Mouse (Mus musculus) kidney, postnatal 0 days (tissue): ENCODE results near the gene Iqcf5. TPM values are rescaled to one million over a fixed set of nuclear protein-coding genes. Genes with fewer than 3 reads are reported as not detected.

Experiments used
- ATAC-seq: fragments of 200-750 bp; cut with Nextera tagmentation; replicated peaks from 2 replicates; pipeline ENCODE4 v1.8.0; 2017; ENCODE audit warnings: low read depth, moderate number of reproducible peaks, moderate TSS enrichment, moderate library complexity; ENCODE audit not compliant: low FRiP score
- DNase-seq: peaks from one replicate; pipeline ENCODE4 v3.0.0-alpha.2; 2016; ENCODE audit warnings: low spot score
- H3K27ac ChIP-seq: fragments of 300-500 bp; sonication (generic); 2 replicates; pipeline ENCODE4 v1.5.1; 2014; ENCODE audit warnings: mild to moderate bottlenecking
- H3K27me3 ChIP-seq: fragments of 300-500 bp; sonication (generic); 2 replicates; pipeline ENCODE4 v1.6.1; 2014; ENCODE audit warnings: low read length, mixed read lengths; ENCODE audit not compliant: insufficient read depth
- H3K36me3 ChIP-seq: fragments of 300-500 bp; sonication (generic); 2 replicates; pipeline ENCODE4 v1.6.1; 2014; ENCODE audit warnings: low read length, mixed read lengths; ENCODE audit not compliant: insufficient read depth
- H3K4me1 ChIP-seq: fragments of 300-500 bp; sonication (generic); replicated peaks from 2 replicates; pipeline ENCODE4 v1.6.1; 2014; ENCODE audit warnings: antibody characterized with exemption, low read length, mixed read lengths; ENCODE audit not compliant: insufficient read depth
- H3K4me2 ChIP-seq: fragments of 300-500 bp; sonication (generic); 2 replicates; pipeline ENCODE4 v1.6.1; 2014; ENCODE audit warnings: mild to moderate bottlenecking, low read length, moderate library complexity, mixed read lengths
- H3K4me3 ChIP-seq: fragments of 300-500 bp; sonication (generic); replicated peaks from 2 replicates; pipeline ENCODE4 v1.5.1; 2014; ENCODE audit warnings: low read depth, low read length
- H3K9ac ChIP-seq: fragments of 300-500 bp; sonication (generic); 2 replicates; pipeline ENCODE4 v1.6.1; 2014; ENCODE audit warnings: low read depth, low read length
- H3K9me3 ChIP-seq: fragments of 300-500 bp; sonication (generic); replicated peaks from 2 replicates; pipeline ENCODE4 v1.6.1; 2016; ENCODE audit warnings: low read length, inconsistent platforms, mixed read lengths
- CTCF ChIP-seq: IDR thresholded peaks from 2 replicates; pipeline ENCODE4 v1.5.1; 2016; ENCODE audit warnings: antibody characterized with exemption, low read depth, mild to moderate bottlenecking, moderate library complexity
- WGBS: fragments of 180-500 bp; shearing (Covaris S2); extraction: QIAGEN DNeasy Blood & Tissue Kit; methylation state at CpG from one replicate; pipeline ENCODE4 v1.1.7; 2014; 5-methylcytosine and 5-hydroxymethylcytosine counted together
- polyA plus RNA-seq: library from polyadenylated mRNA; unstranded; fragments of >200 nt; fragmentation: Nextera tagmentation; extraction: Ambion mirVana; gene quantifications from 2 replicates; pipeline ENCODE4 v1.2.1, GENCODE M21; 2015

Iqcf5 gene
- polyA plus RNA-seq, 1 experiment from 2014 or later = not detected

DNA sequence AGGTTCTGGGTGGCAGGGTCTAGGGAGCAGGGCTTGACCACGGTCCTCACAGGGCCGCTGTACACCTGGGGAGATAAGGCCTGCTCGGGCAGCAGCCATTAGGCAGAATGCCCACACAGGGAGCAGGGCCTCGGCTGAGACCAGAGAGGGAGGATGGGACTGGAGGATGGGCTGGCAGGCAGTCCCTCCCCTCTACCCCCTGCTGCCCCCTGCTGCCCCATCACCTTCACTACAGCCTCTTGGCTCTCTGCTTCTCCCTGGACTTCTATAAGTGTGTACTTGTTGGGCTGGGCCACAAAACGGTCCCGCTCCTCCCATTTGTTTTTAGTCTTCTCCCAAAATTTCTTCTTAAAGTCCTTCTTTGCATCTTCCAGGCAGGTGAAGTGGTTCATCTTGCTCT lies 39.9 kb upstream of the Iqcf5 start:
- Histone ChIP-seq H3K4me1 (peaks cover 12% of the 10 kb centered on the region), H3K9me3 (no peaks in the 10 kb centered on the region), H3K27ac (no peak overlapping the region), H3K36me3 (no peaks in the 10 kb centered on the region), H3K4me2 (peak overlapping the region; percentile 19; the same call in 1 of the 2 replicates), H3K27me3 (no peaks in the 10 kb centered on the region), H3K4me3 (no peak overlapping the region), H3K9ac (0 out of 2 replicates have a peak overlapping the region, but pooled peaks have one; percentile 13)
- ATAC-seq (0 out of 2 replicates have a peak, but pooled peaks have one; percentile 4), DNase-seq (peak; percentile 90)
- 7% methylated on average over 6 of the region's 6 CpGs for whole genome bisulfite sequencing
- TF ChIP-seq CTCF = peak; percentile 85

DNA sequence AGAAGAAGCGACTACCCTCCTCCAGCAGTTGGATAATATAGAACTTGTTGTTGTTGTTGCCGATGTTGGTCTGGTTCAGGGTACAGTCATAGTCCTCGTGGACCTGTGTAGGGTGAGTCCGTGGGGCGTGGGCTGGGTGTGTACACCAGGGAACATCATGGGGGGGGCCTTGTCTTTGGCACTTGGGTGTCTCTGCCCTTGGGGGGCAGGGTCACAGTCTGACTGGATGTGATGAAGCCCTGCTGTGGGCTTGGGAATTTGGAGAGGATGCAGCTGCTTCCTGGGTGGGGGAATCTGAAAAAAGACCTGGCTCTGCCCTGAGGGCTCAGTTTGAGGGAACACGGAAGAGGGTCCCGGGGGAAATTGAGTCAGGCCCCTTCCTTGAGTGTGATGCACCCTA lies 39.3 kb upstream of the Iqcf5 start:
- H3K4me2 ChIP-seq = peak overlapping the region; percentile 19; the same call in 1 of the 2 replicates
- ATAC-seq (no peak), DNase-seq (no peak)
- H3K27me3 ChIP-seq = no peaks in the 10 kb centered on the region
- TF ChIP-seq CTCF = no peak
- no peak overlapping the region for H3K9ac ChIP-seq
- no peaks in the 10 kb centered on the region for H3K9me3 ChIP-seq
- 68% methylated on average over 7 of the region's 7 CpGs for WGBS
- H3K27ac ChIP-seq = no peak overlapping the region
- H3K4me3 ChIP-seq = no peak overlapping the region
- H3K36me3 ChIP-seq = no peaks in the 10 kb centered on the region
- H3K4me1 ChIP-seq = peaks cover 12% of the 10 kb centered on the region

- TF ChIP-seq CTCF = no peak
- no peaks in the 10 kb centered on the region; the same call in 1 of the 2 replicates for H3K36me3 ChIP-seq
- H3K4me3 ChIP-seq = peak within 1 kb of the TSS; percentile 1; the same call in 1 of the 2 replicates
- H3K4me2 ChIP-seq = peak within 1 kb of the TSS; percentile 21
- 86% methylated on average over 10 of the region's 10 CpGs for WGBS
- no peak within 1 kb of the TSS; the same call in 1 of the 2 replicates for H3K9ac ChIP-seq
- no peaks in the 10 kb centered on the region for H3K9me3 ChIP-seq
- DNase-seq (no peak), ATAC-seq (no peak)
- peak within 1 kb of the TSS; percentile 63; the same call in 1 of the 2 replicates for H3K27ac ChIP-seq
- H3K27me3 ChIP-seq = no peaks in the 10 kb centered on the region
- peaks cover 12% of the 10 kb centered on the region for H3K4me1 ChIP-seq
Observed at GRCm38 (mm10) chr9:106475663-106476001, 38.7 kb upstream of the Iqcf5 start, which contains the start of gene Rrp9. Gene Rrp9, plus strand, starts transcription at chr9:106475963.

GRCm38 (mm10) chr9:106476002-106476923 lies 38.1 kb upstream of the Iqcf5 start:
- H3K4me1 ChIP-seq = peaks cover 12% of the 10 kb centered on the region
- 23% methylated on average over 16 of the region's 16 CpGs for WGBS
- peak; percentile 82 for DNase-seq

GRCm38 (mm10) chr9:106476924-106477484 lies 37.4 kb upstream of the Iqcf5 start, which contains the start of gene Parp3:
Gene Parp3, minus strand, starts transcription at chr9:106476949.
- under 1% methylated on average over 41 of the region's 41 CpGs for WGBS
- Histone ChIP-seq H3K36me3 (peaks cover 10% of the 10 kb centered on the region; the same call in 1 of the 2 replicates), H3K9ac (peak within 1 kb of the TSS; percentile 67), H3K4me3 (peak within 1 kb of the TSS; percentile 61), H3K27ac (peak within 1 kb of the TSS; percentile 63; the same call in 1 of the 2 replicates), H3K9me3 (no peaks in the 10 kb centered on the region), H3K4me2 (peak within 1 kb of the TSS; percentile 75), H3K4me1 (peaks cover 12% of the 10 kb centered on the region), H3K27me3 (no peaks in the 10 kb centered on the region)
- DNase-seq = peak; percentile 100
- ATAC-seq = peak; percentile 97
- TF ChIP-seq CTCF = peak; percentile 99

More at GRCm38 (mm10) chr9:106476002-106476923, 38.1 kb upstream of the Iqcf5 start:
- Histone ChIP-seq H3K27me3 (no peaks in the 10 kb centered on the region), H3K9me3 (no peaks in the 10 kb centered on the region), H3K4me3 (peak overlapping the region; percentile 1; the same call in 1 of the 2 replicates), H3K4me2 (peak overlapping the region; percentile 21), H3K36me3 (peaks cover 6% of the 10 kb centered on the region; the same call in 1 of the 2 replicates), H3K27ac (peak overlapping the region; percentile 63; the same call in 1 of the 2 replicates), H3K9ac (no peak overlapping the region; the same call in 1 of the 2 replicates)
- TF ChIP-seq CTCF = no peak
- peak; percentile 21 for ATAC-seq

GRCm38 (mm10) chr9:106477649-106478048 lies 36.7 kb upstream of the Iqcf5 start:
- Histone ChIP-seq H3K4me3 (peak overlapping the region; percentile 61), H3K4me2 (peak overlapping the region; percentile 75), H3K9ac (peak overlapping the region; percentile 67), H3K27ac (no peak overlapping the region), H3K4me1 (peaks cover 12% of the 10 kb centered on the region), H3K9me3 (no peaks in the 10 kb centered on the region), H3K27me3 (no peaks in the 10 kb centered on the region), H3K36me3 (peaks cover 10% of the 10 kb centered on the region; the same call in 1 of the 2 replicates)
- ATAC-seq (no peak), DNase-seq (no peak)
- TF ChIP-seq CTCF = no peak
- 2% methylated on average over 16 of the region's 16 CpGs for WGBS
